Mouse (Mus musculus) heart, postnatal 0 days (tissue): ENCODE measurements at regions not wholly inside any gene's neighbourhood (a gene's known extent, or its start where the extent isn't known, plus 50 kb on each side); places are given as distances from the start of the nearest gene placed in this dataset.

Source experiments
- ATAC-seq: fragments of 200-750 bp; cut with Nextera tagmentation; 2 replicates; pipeline ENCODE4 v1.8.0; 2017; ENCODE audit warnings: low read depth, moderate number of reproducible peaks, moderate library complexity; ENCODE audit not compliant: insufficient read depth
- DNase-seq: peaks from one replicate; pipeline ENCODE4 v3.0.0-alpha.2; 2016; ENCODE audit warnings: low spot score
- H3K27ac ChIP-seq: fragments of 300-500 bp; sonication (generic); 2 replicates; pipeline ENCODE4 v1.5.1; 2014; ENCODE audit warnings: low read depth, mild to moderate bottlenecking
- H3K27me3 ChIP-seq: fragments of 300-500 bp; sonication (generic); 2 replicates; pipeline ENCODE4 v1.6.1; 2014; ENCODE audit warnings: low read length, mixed read lengths; ENCODE audit not compliant: control insufficient read depth, insufficient read depth
- H3K36me3 ChIP-seq: fragments of 300-500 bp; sonication (generic); replicated peaks from 2 replicates; pipeline ENCODE4 v1.6.1; 2014; ENCODE audit warnings: low read length, mixed read lengths; ENCODE audit not compliant: control insufficient read depth, insufficient read depth
- H3K4me1 ChIP-seq: fragments of 300-500 bp; sonication (generic); 2 replicates; pipeline ENCODE4 v1.6.1; 2014; ENCODE audit warnings: antibody characterized with exemption; ENCODE audit not compliant: control insufficient read depth, insufficient read depth
- H3K4me2 ChIP-seq: fragments of 300-500 bp; sonication (generic); 2 replicates; pipeline ENCODE4 v1.6.1; 2014; ENCODE audit warnings: low read depth, mild to moderate bottlenecking, low read length, moderate library complexity
- H3K4me3 ChIP-seq: fragments of 300-500 bp; sonication (generic); 2 replicates; pipeline ENCODE4 v1.5.1; 2014; ENCODE audit warnings: low read depth, low read length
- H3K9ac ChIP-seq: fragments of 300-500 bp; sonication (generic); replicated peaks from 2 replicates; pipeline ENCODE4 v1.6.1; 2014; ENCODE audit warnings: low read depth, low read length, mixed read lengths
- H3K9me3 ChIP-seq: fragments of 300-500 bp; sonication (generic); replicated peaks from 2 replicates; pipeline ENCODE4 v1.6.1; 2016; ENCODE audit warnings: low read length; ENCODE audit not compliant: control insufficient read depth
- CTCF ChIP-seq: IDR thresholded peaks from 2 replicates; pipeline ENCODE4 v1.5.1; 2016; ENCODE audit warnings: antibody characterized with exemption, control low read depth, low read depth
- EP300 ChIP-seq: IDR thresholded peaks from 2 replicates; pipeline ENCODE4 v1.6.1; 2016; ENCODE audit warnings: antibody characterized with exemption, low read depth
- WGBS: fragments of 180-500 bp; shearing (Covaris S2); extraction: QIAGEN DNeasy Blood & Tissue Kit; methylation state at CpG from one replicate; pipeline ENCODE4 v1.1.7; 2014; 5-methylcytosine and 5-hydroxymethylcytosine counted together

DNA sequence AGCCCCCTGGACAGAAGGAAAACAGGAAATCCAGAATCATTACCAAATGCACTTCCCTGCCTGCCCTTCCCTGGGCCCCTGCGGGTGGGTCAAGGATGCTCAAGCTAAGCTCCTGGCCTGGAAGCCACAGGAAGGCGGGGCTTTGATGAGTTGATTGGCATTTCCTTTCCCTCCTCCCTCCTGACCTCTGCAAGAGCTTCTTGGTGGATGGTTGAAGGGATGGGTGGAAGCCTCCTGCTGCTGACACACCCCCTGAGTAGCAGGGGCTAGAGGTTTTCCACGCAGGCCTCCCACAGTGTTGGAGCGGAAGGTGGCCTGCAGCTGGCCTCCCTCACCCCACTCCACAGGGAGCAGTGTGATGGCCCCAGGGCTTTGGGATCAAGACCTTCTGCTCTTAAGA, 239.5 kb downstream of the Sox9 start:
- no peaks in the 10 kb centered on the region for H3K9me3 ChIP-seq
- H3K36me3 ChIP-seq = no peaks in the 10 kb centered on the region
- H3K9ac ChIP-seq = no peak overlapping the region
- no peak overlapping the region for H3K4me3 ChIP-seq
- TF ChIP-seq CTCF = no peak
- TF ChIP-seq EP300 = no peak
- no peak for ATAC-seq
- H3K27me3 ChIP-seq = no peaks in the 10 kb centered on the region
- H3K4me2 ChIP-seq = no peak overlapping the region
- no peak for DNase-seq
- no peak overlapping the region for H3K27ac ChIP-seq
- no peaks in the 10 kb centered on the region for H3K4me1 ChIP-seq
- WGBS = 51% methylated on average over 4 of the region's 4 CpGs

- H3K4me2 ChIP-seq = no peak overlapping the region
- H3K27me3 ChIP-seq = 0 out of 2 replicates have a peak, but pooled peaks cover 1% of the 10 kb centered on the region
- no peak for ATAC-seq
- H3K9me3 ChIP-seq = no peaks in the 10 kb centered on the region
- no peak for DNase-seq
- H3K4me3 ChIP-seq = no peak overlapping the region
- no peaks in the 10 kb centered on the region for H3K36me3 ChIP-seq
- no peak overlapping the region for H3K9ac ChIP-seq
- H3K27ac ChIP-seq = no peak overlapping the region
- no peak for TF ChIP-seq EP300
- no peak for TF ChIP-seq CTCF
- WGBS = 55% methylated on average over 6 of the region's 6 CpGs
- no peaks in the 10 kb centered on the region for H3K4me1 ChIP-seq
Observed at GRCm38 (mm10) chr11:113026994-113027393, 245.0 kb downstream of the Sox9 start.

GRCm38 (mm10) chr11:113028235-113028919, 246.4 kb downstream of the Sox9 start:
- ATAC-seq (no peak), DNase-seq (no peak)
- Histone ChIP-seq H3K9ac (no peak overlapping the region), H3K27ac (no peak overlapping the region), H3K4me1 (no peaks in the 10 kb centered on the region), H3K9me3 (no peaks in the 10 kb centered on the region), H3K4me2 (no peak overlapping the region), H3K36me3 (no peaks in the 10 kb centered on the region), H3K27me3 (0 out of 2 replicates have a peak, but pooled peaks cover 4% of the 10 kb centered on the region), H3K4me3 (no peak overlapping the region)
- 75% methylated on average over 8 of the region's 8 CpGs for WGBS
- no peak for TF ChIP-seq EP300
- TF ChIP-seq CTCF = no peak

DNA sequence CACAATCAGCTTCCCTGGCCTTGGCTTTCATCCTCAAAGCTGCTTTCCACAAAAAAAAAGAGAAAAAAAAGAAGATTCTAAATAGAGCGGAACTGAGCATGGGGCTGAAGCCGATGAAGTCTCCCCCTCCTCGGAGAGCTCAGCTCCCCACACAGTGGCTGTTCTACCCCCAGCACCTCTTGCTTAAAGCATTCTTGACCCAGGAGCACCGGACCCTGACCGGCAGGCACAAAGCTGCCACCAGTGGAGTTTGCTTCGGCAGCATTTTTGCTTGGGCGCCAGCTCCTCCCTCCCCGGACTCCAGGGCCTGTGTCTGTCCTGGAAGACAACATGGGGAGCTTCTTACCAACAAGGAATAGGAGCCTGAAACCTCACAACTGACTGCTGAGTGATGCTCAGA, 249.4 kb downstream of the Sox9 start:
- H3K4me2 ChIP-seq = no peak overlapping the region
- no peak overlapping the region for H3K9ac ChIP-seq
- WGBS = 79% methylated on average over 8 of the region's 8 CpGs
- no peak overlapping the region for H3K27ac ChIP-seq
- no peaks in the 10 kb centered on the region for H3K4me1 ChIP-seq
- DNase-seq = no peak
- H3K9me3 ChIP-seq = no peaks in the 10 kb centered on the region
- H3K36me3 ChIP-seq = no peaks in the 10 kb centered on the region
- no peak for TF ChIP-seq CTCF
- no peak for TF ChIP-seq EP300
- peaks cover 4% of the 10 kb centered on the region; the same call in 1 of the 2 replicates for H3K27me3 ChIP-seq
- no peak overlapping the region for H3K4me3 ChIP-seq
- no peak for ATAC-seq

DNA sequence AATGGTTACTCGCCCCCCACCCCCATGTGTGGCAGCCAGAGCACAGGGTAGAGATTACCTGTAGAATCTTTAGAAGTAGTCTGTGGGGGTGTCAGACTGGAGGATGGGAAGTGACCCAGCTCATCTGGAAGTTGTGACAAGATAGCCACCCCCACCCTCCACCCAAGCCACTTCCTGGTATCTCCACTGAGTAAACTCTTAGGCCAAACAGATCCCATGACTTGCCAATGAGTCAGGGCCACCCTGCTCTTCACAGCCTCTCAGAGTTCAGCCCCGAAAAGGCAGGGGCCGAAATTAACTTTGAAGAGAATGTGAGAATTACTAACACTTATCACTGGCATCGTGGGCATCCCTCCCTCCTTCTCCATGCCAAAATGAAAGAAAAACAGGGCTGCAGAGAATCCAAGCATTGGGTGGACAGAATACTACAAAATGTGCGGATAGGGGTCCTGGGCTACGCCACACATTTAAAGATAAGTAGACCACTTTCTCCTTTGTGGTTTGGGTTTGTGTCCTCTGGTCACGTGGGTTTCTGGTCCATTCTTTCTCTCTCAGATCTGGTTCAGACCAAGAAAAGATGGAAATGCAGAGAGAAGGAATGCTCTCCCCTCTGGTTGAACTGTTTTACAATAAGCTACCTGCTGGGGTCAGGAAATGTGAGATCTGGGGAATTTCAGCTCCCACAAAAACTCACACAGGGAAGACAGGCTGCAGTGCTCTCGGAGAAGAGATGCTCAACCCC, 250.6 kb downstream of the Sox9 start:
- Histone ChIP-seq H3K9ac (no peak overlapping the region), H3K27ac (no peak overlapping the region), H3K4me2 (no peak overlapping the region), H3K4me1 (no peaks in the 10 kb centered on the region), H3K9me3 (no peaks in the 10 kb centered on the region), H3K27me3 (peaks cover 4% of the 10 kb centered on the region; the same call in 1 of the 2 replicates), H3K36me3 (no peaks in the 10 kb centered on the region), H3K4me3 (no peak overlapping the region)
- DNase-seq (no peak), ATAC-seq (no peak)
- WGBS = 55% methylated on average over 8 of the region's 8 CpGs
- no peak for TF ChIP-seq CTCF
- no peak for TF ChIP-seq EP300
